Mouse (Mus musculus): ENCODE data around the gene Gm10722.
"Not testable (repeated sequence)": the region's sequence is repeated elsewhere in the genome, so short reads cannot be mapped to it uniquely, and the experiment has no call there.

- not testable (repeated sequence) for TF ChIP-seq CTCF, POLR2A (IDR thresholded peaks at IDR 0.05; ENCODE audit: insufficient read depth, low read depth, low read length)
These were observed 16.4 kb downstream of the Gm10722 start, which contains the start of gene Gm10719 for GRCm38 (mm10) chr9:3017108-3017507.
